Mouse (Mus musculus) liver, postnatal 0 days (tissue): ENCODE results near the gene Triobp.

Experiments
- CTCF ChIP-seq: sonication (generic); IDR thresholded peaks from 2 replicates; pipeline ENCODE4 v1.5.1; 2016; ENCODE audit warnings: antibody characterized with exemption, low read depth
- EP300 ChIP-seq: IDR thresholded peaks from 2 replicates; pipeline ENCODE4 v1.6.1; 2016; ENCODE audit warnings: antibody characterized with exemption, low read depth, mild to moderate bottlenecking

GRCm38 (mm10) chr15:79026511-79027290, 79.2 kb downstream of the Triobp start:
- TF ChIP-seq CTCF = no peak
- no peak for TF ChIP-seq EP300
